Mouse (Mus musculus) cortical plate, adult 2 months (tissue): ENCODE results near the gene Podnl1. TPM values are rescaled to one million over a fixed set of nuclear protein-coding genes. Genes with fewer than 3 reads are reported as not detected.
A peak's percentile ranks its signal among the peaks of the same experiment; 100 is the strongest.

ENCODE experiments used
- H3K27ac ChIP-seq: fragments of 200-500 bp; 2 replicates; pipeline ENCODE4 v1.5.1; 2012; ENCODE audit warnings: low read length, control low read depth, inconsistent platforms; ENCODE audit not compliant: insufficient read depth
- H3K4me1 ChIP-seq: fragments of 200-500 bp; 2 replicates; pipeline ENCODE4 v1.6.1; 2011; ENCODE audit warnings: low read length; ENCODE audit not compliant: control insufficient read depth, insufficient read depth
- H3K4me3 ChIP-seq: fragments of 200-500 bp; 2 replicates; pipeline ENCODE4 v1.5.1; 2011; ENCODE audit warnings: mild to moderate bottlenecking, low read length, control low read depth; ENCODE audit not compliant: insufficient read depth
- CTCF ChIP-seq: fragments of 200-500 bp; IDR thresholded peaks from 2 replicates; pipeline ENCODE4 v1.5.1; 2011; ENCODE audit warnings: mild to moderate bottlenecking, control low read depth, low read length; ENCODE audit not compliant: insufficient read depth; ENCODE audit errors: extremely low read depth
- POLR2A ChIP-seq: fragments of 200-500 bp; IDR thresholded peaks from 2 replicates; pipeline ENCODE4 v1.6.1; 2011; ENCODE audit warnings: mild to moderate bottlenecking, low read length, control low read depth; ENCODE audit not compliant: insufficient read depth; ENCODE audit errors: extremely low read depth
- polyA plus RNA-seq: library from polyadenylated mRNA; depleted of rRNA; stranded (reverse); fragments of >200 nt; gene quantifications from 2 replicates; pipeline ENCODE4 v1.2.3, GENCODE M21; 2012

Gene Podnl1
- polyA plus RNA-seq, 1 experiment = not detected

DNA sequence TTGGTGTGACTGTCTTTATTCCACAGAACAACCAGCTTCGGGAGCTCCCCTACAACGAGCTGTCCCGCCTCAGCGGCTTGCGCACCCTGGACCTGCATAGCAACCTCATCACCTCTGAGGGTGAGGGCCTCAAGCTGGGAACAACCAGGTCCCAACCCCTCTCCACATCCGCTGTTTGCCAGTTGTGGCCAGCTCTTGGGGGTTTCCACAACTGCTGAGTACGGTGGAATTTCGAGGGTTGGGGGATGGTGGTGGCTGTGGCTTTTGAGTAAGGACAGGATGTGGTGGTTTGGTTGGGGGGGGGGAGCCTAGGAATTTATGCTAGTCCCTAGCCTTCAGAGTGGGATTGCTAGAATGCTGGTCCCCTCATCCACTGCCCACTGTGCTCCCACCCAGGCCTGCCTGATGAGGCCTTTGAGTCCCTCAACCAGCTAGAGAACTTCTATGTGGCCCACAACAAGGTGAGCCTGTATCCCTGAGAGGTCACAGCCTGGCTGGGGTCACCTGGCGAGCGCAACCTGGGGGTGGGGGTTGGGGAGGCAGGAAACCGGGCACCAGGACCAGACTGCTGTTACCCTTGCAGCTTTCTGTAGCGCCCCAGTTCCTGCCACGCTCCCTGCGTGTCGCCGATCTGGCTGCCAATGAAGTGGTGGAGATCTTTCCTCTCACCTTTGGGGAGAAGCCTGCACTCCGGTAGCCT is 1.6 kb downstream of the Podnl1 start:
- Histone ChIP-seq H3K4me1 (no peaks in the 10 kb centered on the region), H3K27ac (no peak overlapping the region), H3K4me3 (no peak overlapping the region)
- no peak for TF ChIP-seq POLR2A
- TF ChIP-seq CTCF = no peak

- no peaks in the 10 kb centered on the region for H3K4me1 ChIP-seq
Measured at GRCm38 (mm10) chr8:84128277-84128676, 2.5 kb downstream of the Podnl1 start.

GRCm38 (mm10) chr8:84130806-84131205 is 5.0 kb downstream of the Podnl1 start:
- TF ChIP-seq CTCF (no peak), POLR2A (no peak)
- no peak overlapping the region for H3K4me3 ChIP-seq
- H3K27ac ChIP-seq = no peak overlapping the region
- no peaks in the 10 kb centered on the region for H3K4me1 ChIP-seq

More at GRCm38 (mm10) chr8:84128277-84128676, 2.5 kb downstream of the Podnl1 start:
- H3K27ac ChIP-seq = no peak overlapping the region
- no peak overlapping the region for H3K4me3 ChIP-seq
- TF ChIP-seq POLR2A (no peak), CTCF (no peak)

DNA sequence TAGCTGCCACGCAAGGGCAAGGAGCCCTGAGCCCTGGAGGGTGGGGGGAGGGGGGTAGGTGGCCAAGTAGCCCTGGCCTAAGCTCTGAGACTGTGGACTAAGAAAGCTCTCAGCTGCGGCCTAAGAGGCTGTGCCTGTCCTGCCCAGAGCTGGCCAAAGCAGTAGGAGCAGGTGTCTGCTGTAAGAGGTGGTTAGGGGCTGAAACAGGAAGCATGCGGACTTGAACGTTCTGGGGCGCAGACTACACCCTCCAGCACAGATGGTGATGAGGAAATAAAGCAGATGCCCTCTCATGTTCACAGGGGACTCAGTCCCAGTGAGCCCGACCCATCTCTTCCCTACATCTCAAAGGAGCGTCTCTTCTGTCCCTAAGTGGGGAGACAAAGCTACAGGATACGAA is 6.4 kb downstream of the Podnl1 start:
- TF ChIP-seq POLR2A (no peak), CTCF (no peak)
- no peaks in the 10 kb centered on the region for H3K4me1 ChIP-seq
- H3K27ac ChIP-seq = no peak overlapping the region
- no peak overlapping the region for H3K4me3 ChIP-seq

DNA sequence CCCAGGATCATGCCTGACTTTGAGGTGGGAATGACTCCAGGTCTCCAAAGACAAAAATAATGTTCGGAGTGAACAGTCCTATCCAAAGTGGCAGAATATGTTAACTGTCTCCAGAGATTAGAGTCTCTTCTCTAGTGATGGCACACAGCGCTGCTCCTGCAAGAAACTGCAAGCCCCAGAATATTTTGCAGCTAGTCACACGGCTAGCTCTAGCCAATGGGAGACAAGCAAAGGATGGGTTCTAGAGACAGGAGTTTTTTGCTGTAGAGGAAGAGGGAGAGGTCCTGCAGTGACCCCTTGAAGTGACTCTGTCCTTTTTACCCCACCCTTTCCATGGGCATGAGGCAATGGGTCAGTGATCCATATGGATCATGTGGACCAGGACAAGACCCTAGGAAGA is 12.1 kb downstream of the Podnl1 start:
- H3K27ac ChIP-seq = no peak overlapping the region
- no peaks in the 10 kb centered on the region for H3K4me1 ChIP-seq
- H3K4me3 ChIP-seq = no peak overlapping the region
- TF ChIP-seq POLR2A (no peak), CTCF (no peak)

GRCm38 (mm10) chr8:84140838-84141237 is 15.0 kb downstream of the Podnl1 start:
- Histone ChIP-seq H3K4me3 (no peak overlapping the region), H3K27ac (no peak overlapping the region), H3K4me1 (no peaks in the 10 kb centered on the region)
- TF ChIP-seq CTCF (no peak), POLR2A (no peak)

GRCm38 (mm10) chr8:84144636-84145245 is 19.0 kb downstream of the Podnl1 start:
- Histone ChIP-seq H3K4me3 (no peak overlapping the region), H3K27ac (no peak overlapping the region), H3K4me1 (peaks cover 5% of the 10 kb centered on the region)
- no peak for TF ChIP-seq CTCF
- no peak for TF ChIP-seq POLR2A

- H3K4me1 ChIP-seq = peaks cover 5% of the 10 kb centered on the region
- no peak overlapping the region for H3K27ac ChIP-seq
- no peak for TF ChIP-seq POLR2A
- peak overlapping the region; percentile 59 for H3K4me3 ChIP-seq
Measured at GRCm38 (mm10) chr8:84147324-84147766, 21.6 kb downstream of the Podnl1 start.

DNA sequence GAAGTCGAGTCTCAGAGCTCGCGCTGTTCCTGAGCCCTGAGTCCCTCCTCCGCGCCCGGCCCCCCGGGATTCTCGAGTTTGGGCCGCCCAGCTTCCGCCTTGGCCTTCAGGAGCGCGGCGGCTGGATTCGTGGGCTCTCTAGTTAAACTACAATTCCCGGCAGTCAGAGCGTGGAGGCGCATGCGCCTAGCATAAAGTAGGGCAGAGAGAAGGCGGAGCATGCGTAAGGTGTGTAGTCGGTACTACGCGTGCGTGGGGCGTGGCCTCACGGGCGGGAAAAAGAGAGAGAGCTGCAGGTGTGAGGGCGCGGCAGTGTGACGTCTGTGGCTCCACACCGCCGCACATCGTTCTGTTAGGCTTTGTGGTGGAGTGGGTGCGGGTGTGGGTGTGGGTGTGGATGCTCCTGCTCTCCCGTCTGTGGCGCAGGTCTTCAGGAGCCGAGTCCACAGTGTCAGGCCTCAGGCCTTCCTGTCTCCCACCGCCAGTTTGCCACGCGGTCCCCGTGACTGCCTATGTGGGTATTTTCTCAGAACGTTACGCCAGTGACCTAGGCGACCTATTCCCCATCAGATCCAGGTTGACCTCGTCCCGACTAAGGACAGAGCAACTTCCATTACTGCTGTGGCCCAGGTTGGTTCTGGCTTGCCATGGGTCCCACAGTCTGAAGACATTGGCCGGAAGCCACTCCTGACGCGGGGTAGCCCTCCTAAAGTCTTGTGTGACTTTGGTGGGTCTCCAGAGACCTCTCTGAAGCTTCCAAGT is 22.2 kb downstream of the Podnl1 start, which contains the start of the genes Cc2d1a and 4930432K21Rik:
Gene Cc2d1a (minus strand): TSS at position 168 of the 762 bp plus-strand sequence.
Gene 4930432K21Rik (plus strand): TSS at position 257 of the 762 bp plus-strand sequence.
- TF ChIP-seq POLR2A (peak; percentile 85), CTCF (no peak)

DNA sequence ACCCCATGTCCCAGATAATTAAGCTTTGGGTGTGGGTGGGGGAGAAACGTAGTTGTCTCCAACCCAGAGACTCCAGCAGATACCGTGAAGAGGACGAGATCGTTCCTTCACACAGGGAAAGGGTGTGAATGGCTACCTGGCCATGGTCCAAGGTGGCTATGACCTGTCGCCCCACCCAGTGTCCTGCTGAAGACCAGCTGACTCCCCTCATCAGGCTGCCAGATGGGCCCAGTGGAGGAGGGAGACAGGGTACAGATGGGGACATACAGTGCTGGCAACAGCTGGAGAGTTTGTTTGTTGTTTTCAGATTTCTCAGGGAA is 22.7 kb downstream of the Podnl1 start:
- Histone ChIP-seq H3K4me1 (peaks cover 5% of the 10 kb centered on the region), H3K27ac (no peak overlapping the region), H3K4me3 (peak overlapping the region; percentile 59; the same call in 1 of the 2 replicates)
- no peak for TF ChIP-seq CTCF
- no peak for TF ChIP-seq POLR2A

More for the DNA sequence above, 22.2 kb downstream of the Podnl1 start, which contains the start of the genes Cc2d1a and 4930432K21Rik:
- H3K4me1 ChIP-seq = peaks cover 5% of the 10 kb centered on the region
- H3K27ac ChIP-seq = no peak within 1 kb of the TSS
- peak within 1 kb of the TSS; percentile 59 for H3K4me3 ChIP-seq
